Mouse (Mus musculus): ENCODE results near the gene Irf5.

- TF ChIP-seq POLR2A (IDR thresholded peaks at IDR 0.05; ENCODE audit: low read depth, low read length) (no peak), CTCF (IDR thresholded peaks at IDR 0.05; ENCODE audit: extremely low read depth, insufficient read depth, insufficient read length, insufficient replicate concordance) (no peak)
These were observed 21.2 kb downstream of the Irf5 start for GRCm38 (mm10) chr6:29547582-29547981.

Data from spleen, adult 2 months (tissue).